27 mouse cellular contexts compared by ENCODE assay signal in genomic region chr4:85102168-85102567, GRCm38 (mm10).
"Had no signal": no experiment of that assay in that cellular context is flagged by ENCODE, and none has a peak within 500 bp of the region (broad histone marks: within the 10 kb centered on the region; RNA-seq: fewer than 3 reads in every experiment).

No protein-coding gene starts in this region.

- ATAC-seq: forebrain, embryonic 13.5 days; forebrain, embryonic 14.5 days; forebrain, embryonic 15.5 days; forebrain, embryonic 16.5 days; forebrain, postnatal 0 days had no signal

- H3K27ac ChIP-seq: embryonic facial prominence, embryonic 10.5 days; embryonic facial prominence, embryonic 12.5 days; embryonic facial prominence, embryonic 13.5 days; embryonic facial prominence, embryonic 15.5 days; forebrain, embryonic 10.5 days; forebrain, embryonic 12.5 days; forebrain, embryonic 13.5 days; forebrain, embryonic 15.5 days; gastrocnemius, adult 2 months; heart, adult 2 months had no signal

- H3K27me3 ChIP-seq: embryonic facial prominence, embryonic 12.5 days; embryonic facial prominence, embryonic 13.5 days; embryonic facial prominence, embryonic 15.5 days; forebrain, embryonic 12.5 days; forebrain, embryonic 13.5 days; forebrain, embryonic 15.5 days had no signal

- H3K9ac ChIP-seq: embryonic facial prominence, embryonic 12.5 days; embryonic facial prominence, embryonic 13.5 days; embryonic facial prominence, embryonic 15.5 days; forebrain, embryonic 12.5 days; forebrain, embryonic 13.5 days; forebrain, embryonic 15.5 days; forebrain, postnatal 0 days had no signal

- DNase-seq: cerebellum, adult 9-10 months; cerebellum, adult 9-11 months; cerebellum, postnatal 10 days; cerebellum, postnatal 14 days; cerebellum, postnatal 25 days; cerebellum, postnatal 36 days; embryo, embryonic 11 days; forebrain, postnatal 0 days; gastrocnemius, adult 2 months; gastrocnemius, postnatal 10 days; gastrocnemius, postnatal 14 days; gastrocnemius, postnatal 25 days; gastrocnemius, postnatal 36 days; heart, adult 11 months; heart, adult 18-20 months; heart, adult 2 months had no signal

- H3K9me3 ChIP-seq: embryonic facial prominence, embryonic 10.5 days; embryonic facial prominence, embryonic 12.5 days; embryonic facial prominence, embryonic 13.5 days; embryonic facial prominence, embryonic 15.5 days; forebrain, embryonic 10.5 days; forebrain, embryonic 12.5 days; forebrain, embryonic 13.5 days; forebrain, embryonic 15.5 days had no signal

- H3K4me2 ChIP-seq: embryonic facial prominence, embryonic 12.5 days; embryonic facial prominence, embryonic 13.5 days; embryonic facial prominence, embryonic 15.5 days; forebrain, embryonic 12.5 days; forebrain, embryonic 13.5 days; forebrain, embryonic 15.5 days had no signal

- H3K36me3 ChIP-seq: embryonic facial prominence, embryonic 10.5 days; forebrain, embryonic 12.5 days; forebrain, embryonic 15.5 days had no signal

- H3K4me1 ChIP-seq: embryonic facial prominence, embryonic 10.5 days; embryonic facial prominence, embryonic 12.5 days; embryonic facial prominence, embryonic 13.5 days; embryonic facial prominence, embryonic 15.5 days; forebrain, embryonic 10.5 days; forebrain, embryonic 12.5 days; forebrain, embryonic 13.5 days; forebrain, embryonic 15.5 days had no signal

- H3K4me3 ChIP-seq: embryonic facial prominence, embryonic 10.5 days; embryonic facial prominence, embryonic 12.5 days; embryonic facial prominence, embryonic 13.5 days; embryonic facial prominence, embryonic 15.5 days; erythroblast, embryonic 14.5 days; forebrain, embryonic 10.5 days; forebrain, embryonic 12.5 days; forebrain, embryonic 13.5 days; forebrain, embryonic 15.5 days; gastrocnemius, adult 2 months; heart, adult 2 months had no signal
